ENCODE assay signal across 24 mouse cellular contexts in the genomic region with DNA sequence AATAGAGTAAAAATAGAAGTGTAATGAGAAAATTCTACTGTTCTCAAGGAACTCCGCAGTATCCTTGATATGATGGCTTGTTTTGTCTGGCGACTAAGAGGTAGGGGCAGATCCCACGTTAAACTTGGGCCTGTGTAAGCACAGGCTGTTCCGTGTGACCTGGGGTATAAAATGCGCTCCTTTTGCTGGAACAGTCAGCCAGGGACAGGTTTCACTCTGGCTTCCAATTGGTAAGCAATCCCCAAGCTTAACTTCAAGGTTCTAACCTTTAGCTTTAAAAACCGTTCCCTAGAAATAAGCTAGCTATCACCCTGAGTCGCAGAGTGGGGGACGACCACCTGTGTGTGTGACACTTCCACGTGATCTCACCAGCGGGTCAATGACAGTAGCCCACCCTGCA. TPM values are rescaled to one million over a fixed set of nuclear protein-coding genes. Genes with fewer than 3 reads are reported as not detected.
DNase-seq lines count a peak whose midpoint lies in the region; ATAC-seq lines count a peak whose summit lies in the region.
"Had no signal": no experiment of that assay in that cellular context is flagged by ENCODE, and none has a peak within 500 bp of the region (broad histone marks: within the 10 kb centered on the region; RNA-seq: fewer than 3 reads in every experiment).

No protein-coding gene starts in this region.

- H3K4me1 ChIP-seq in midbrain, embryonic 11.5 days (ENCODE audit: control insufficient read depth, insufficient read depth, low read length): no peaks in the 10 kb centered on the region
- no peaks in the 10 kb centered on the region for H3K4me1 ChIP-seq in midbrain, embryonic 13.5 days (replicated peaks)
- H3K4me1 ChIP-seq: embryonic facial prominence, embryonic 10.5 days; embryonic facial prominence, embryonic 12.5 days; forebrain, embryonic 13.5 days had no signal

- no peaks in the 10 kb centered on the region for H3K36me3 ChIP-seq in midbrain, embryonic 11.5 days (ENCODE audit: control insufficient read depth, insufficient read depth, low read length)
- H3K36me3 ChIP-seq in midbrain, embryonic 13.5 days: no peaks in the 10 kb centered on the region
- H3K36me3 ChIP-seq: embryonic facial prominence, embryonic 10.5 days; embryonic facial prominence, embryonic 12.5 days; G1E had no signal

- WGBS in midbrain, embryonic 11.5 days: 84% methylated on average over 10 of the region's 10 CpGs
- 86% methylated on average over 10 of the region's 10 CpGs for WGBS in midbrain, embryonic 13.5 days

- no peak overlapping the region for H3K27ac ChIP-seq in midbrain, embryonic 11.5 days (ENCODE audit: low read depth, low read length)
- H3K27ac ChIP-seq in midbrain, embryonic 13.5 days: no peak overlapping the region
- H3K27ac ChIP-seq: embryonic facial prominence, embryonic 10.5 days; embryonic facial prominence, embryonic 12.5 days; forebrain, embryonic 13.5 days had no signal

- H3K4me2 ChIP-seq in midbrain, embryonic 11.5 days: no peak overlapping the region
- H3K4me2 ChIP-seq in midbrain, embryonic 13.5 days (replicated peaks): no peak overlapping the region
- H3K4me2 ChIP-seq: embryonic facial prominence, embryonic 12.5 days; forebrain, embryonic 13.5 days had no signal

- no peaks in the 10 kb centered on the region for H3K9me3 ChIP-seq in midbrain, embryonic 11.5 days (ENCODE audit: control insufficient read depth, low read length)
- H3K9me3 ChIP-seq in midbrain, embryonic 13.5 days: no peaks in the 10 kb centered on the region
- H3K9me3 ChIP-seq: embryonic facial prominence, embryonic 10.5 days; embryonic facial prominence, embryonic 12.5 days; forebrain, embryonic 13.5 days; G1E had no signal

- H3K9ac ChIP-seq in midbrain, embryonic 11.5 days (ENCODE audit: low read length): no peak overlapping the region
- no peak overlapping the region for H3K9ac ChIP-seq in midbrain, embryonic 13.5 days (replicated peaks)
- H3K9ac ChIP-seq: embryonic facial prominence, embryonic 12.5 days; forebrain, embryonic 13.5 days had no signal

- no peaks in the 10 kb centered on the region for H3K27me3 ChIP-seq in midbrain, embryonic 11.5 days (ENCODE audit: control insufficient read depth, insufficient read depth, low read length)
- no peaks in the 10 kb centered on the region for H3K27me3 ChIP-seq in midbrain, embryonic 13.5 days
- H3K27me3 ChIP-seq: CH12.LX; embryonic facial prominence, embryonic 12.5 days; forebrain, embryonic 13.5 days; Patski had no signal

- intact Hi-C loops in gastrocnemius, postnatal 14 days (cut with DNase I; ENCODE audit: low total_unique reads): no loop called here
- intact Hi-C loops in gastrocnemius, postnatal 36 days (cut with DNase I): no loop called here

- H3K4me3 ChIP-seq in midbrain, embryonic 11.5 days (ENCODE audit: low read depth, low read length): no peak overlapping the region
- H3K4me3 ChIP-seq in midbrain, embryonic 13.5 days (replicated peaks): no peak overlapping the region
- H3K4me3 ChIP-seq: embryonic facial prominence, embryonic 10.5 days; embryonic facial prominence, embryonic 12.5 days; forebrain, embryonic 13.5 days had no signal

- DNase-seq in gastrocnemius, adult 18-20 months (ENCODE audit: low spot score): peak; percentile 61
- DNase-seq in gastrocnemius, postnatal 14 days: no peak
- DNase-seq in gastrocnemius, postnatal 25 days: peak; percentile 38
- no peak for DNase-seq in gastrocnemius, postnatal 36 days
- DNase-seq in midbrain, embryonic 11.5 days (ENCODE audit: low spot score, missing footprints): peak; percentile 44
- peak; percentile 71 for DNase-seq in skeletal muscle tissue, adult 2 months (ENCODE audit: low read depth, low spot score)
- DNase-seq: adrenal gland, adult 8-10 months; adrenal gland, postnatal 14 days; adrenal gland, postnatal 36 days; B cell, adult 2 months; cerebellum, adult 11-12 months; cerebellum, adult 2 months; cerebellum, adult 9-10 months; cerebellum, postnatal 10 days; cerebellum, postnatal 25 days had no signal

- no peak for ATAC-seq in midbrain, embryonic 11.5 days (ENCODE audit: low FRiP score)
- ATAC-seq in midbrain, embryonic 13.5 days: no peak
- ATAC-seq: activated CD4-positive, CD25-positive, alpha-beta regulatory T cell, adult 4 months; CD4-positive, CD25-positive, alpha-beta regulatory T cell, adult 4 months; forebrain, embryonic 13.5 days; Patski had no signal

RNA-seq across cellular contexts. Expression of a gene that starts 30.0 kb away (rescaled TPM):
- total RNA-seq in gastrocnemius, adult 18-20 months (2021): 100 to 1,000 TPM; 404 to 553 TPM
- total RNA-seq in gastrocnemius, postnatal 14 days (2021): 100 to 1,000 TPM; 490 to 594 TPM
- 100 to 1,000 TPM; 404 to 431 TPM for total RNA-seq in gastrocnemius, postnatal 25 days (2021)
- total RNA-seq in gastrocnemius, postnatal 36 days (2021): 100 to 1,000 TPM; 295 to 502 TPM
- 375 and 403 TPM in 2 replicates for polyA plus RNA-seq in midbrain, embryonic 11.5 days (2014; fragmentation: Nextera tagmentation; extraction: Ambion mirVana)
- polyA plus RNA-seq in midbrain, embryonic 13.5 days (2015; fragmentation: Nextera tagmentation; extraction: Ambion mirVana): 141 and 154 TPM in 2 replicates

RNA-seq across cellular contexts. Expression of a gene that starts 30.3 kb away (rescaled TPM):
- 1,000 to 10,000 TPM; 1,275 to 1,360 TPM for total RNA-seq in gastrocnemius, adult 18-20 months (2021)
- 1,000 to 10,000 TPM; 1,017 to 1,171 TPM for total RNA-seq in gastrocnemius, postnatal 14 days (2021)
- total RNA-seq in gastrocnemius, postnatal 25 days (2021): 1,000 to 10,000 TPM; 1,018 to 1,234 TPM
- 1,000 to 10,000 TPM; 1,200 to 1,249 TPM for total RNA-seq in gastrocnemius, postnatal 36 days (2021)
- polyA plus RNA-seq in midbrain, embryonic 11.5 days (2014; fragmentation: Nextera tagmentation; extraction: Ambion mirVana): 1.3 and 1.4 TPM in 2 replicates
- 1.2 and 1.3 TPM in 2 replicates for polyA plus RNA-seq in midbrain, embryonic 13.5 days (2015; fragmentation: Nextera tagmentation; extraction: Ambion mirVana)

Comparison
In these comparisons a context has a peak if more than half of its experiments do, and no peak if none do; other contexts are left out.
1. DNase-seq: peak in gastrocnemius, adult 18-20 months (single experiment), gastrocnemius, postnatal 25 days (single experiment), midbrain, embryonic 11.5 days (single experiment) and skeletal muscle tissue, adult 2 months (single experiment); none in gastrocnemius, postnatal 14 days (single experiment) and gastrocnemius, postnatal 36 days (0 of 2).